Mouse (Mus musculus) T-helper 2 cell (primary cell): ENCODE results near the gene Rhof.
"Not testable (repeated sequence)": the region's sequence is repeated elsewhere in the genome, so short reads cannot be mapped to it uniquely, and the experiment has no call there.

Experiments
- in situ Hi-C: fragments of 300-600 bp; cut with MboI, MseI; formaldehyde crosslinking; loops from one replicate; pipeline ENCODE4 v1.15.1; 2025; ENCODE audit warnings: high pct_unique_total_duplicates

The Rhof gene

DNA sequence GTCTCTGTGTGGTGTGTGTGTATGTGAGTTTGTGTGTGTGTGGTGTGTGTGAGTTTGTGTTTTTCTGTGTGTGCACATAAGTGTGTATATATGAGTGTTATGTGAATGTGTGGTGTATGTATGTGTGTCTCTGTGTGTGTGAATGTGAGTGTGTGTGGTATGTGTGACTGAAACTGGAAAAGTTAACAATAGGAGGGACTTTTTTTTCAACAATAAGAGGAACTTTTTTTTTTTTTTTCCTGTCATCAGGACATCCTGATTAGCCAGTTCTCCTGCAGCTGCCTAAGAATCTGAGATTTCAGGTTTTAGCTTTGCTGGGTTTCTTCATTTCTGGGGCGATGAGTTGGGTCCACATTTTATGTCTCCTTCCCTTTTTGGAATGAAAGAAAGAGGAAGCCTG lies 52.9 kb downstream of the Rhof start:
- in situ Hi-C loops, result loop anchor here (5.0 to 10.0 kb wide), 2 partner anchors 73 to 1095 kb away; no protein-coding TSS in a partner anchor

DNA sequence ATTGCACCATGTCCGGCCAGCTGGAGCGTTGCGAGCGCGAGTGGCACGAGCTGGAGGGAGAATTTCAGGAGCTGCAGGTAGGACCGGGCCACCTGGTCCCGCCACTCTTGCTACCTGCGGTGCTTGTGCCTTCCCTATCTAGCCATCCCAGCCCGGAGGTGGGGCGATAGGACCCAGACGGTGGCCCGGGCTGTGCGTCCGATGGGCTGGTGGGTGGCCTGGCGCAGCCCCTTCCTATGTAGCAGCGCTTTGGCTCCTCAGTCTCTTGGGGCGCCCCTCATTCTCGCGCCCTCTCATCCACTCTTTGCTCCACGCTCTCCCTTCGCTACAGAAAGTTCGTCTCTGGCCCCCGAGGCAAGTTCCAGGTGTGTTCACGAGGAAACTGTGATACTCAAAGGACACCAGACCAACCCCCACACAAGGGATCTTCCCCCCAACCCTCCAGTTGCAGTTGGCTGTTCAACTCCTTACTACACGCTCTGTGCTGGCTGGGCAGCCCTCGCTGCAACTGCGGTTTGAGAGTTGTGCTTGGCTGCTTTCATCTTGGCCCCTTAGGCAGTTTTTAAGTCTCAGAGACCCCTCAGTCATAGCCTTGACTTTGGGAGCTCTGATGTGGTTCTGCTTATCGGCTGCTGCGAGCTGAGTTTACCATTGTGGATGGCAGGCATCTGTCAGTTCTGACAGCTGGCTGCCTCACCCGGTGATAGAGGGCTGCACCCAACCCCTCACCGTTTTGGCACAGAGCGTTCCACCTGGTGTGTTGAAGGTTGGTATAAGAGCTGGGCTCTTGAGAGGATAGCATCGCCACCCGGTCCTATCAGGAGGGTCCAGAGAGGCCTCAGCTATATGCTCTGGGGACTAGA lies 55.8 kb downstream of the Rhof start:
- in situ Hi-C loops, result loop anchor here (5.0 to 10.0 kb wide), 2 partner anchors 76 to 1098 kb away; no protein-coding TSS in a partner anchor

DNA sequence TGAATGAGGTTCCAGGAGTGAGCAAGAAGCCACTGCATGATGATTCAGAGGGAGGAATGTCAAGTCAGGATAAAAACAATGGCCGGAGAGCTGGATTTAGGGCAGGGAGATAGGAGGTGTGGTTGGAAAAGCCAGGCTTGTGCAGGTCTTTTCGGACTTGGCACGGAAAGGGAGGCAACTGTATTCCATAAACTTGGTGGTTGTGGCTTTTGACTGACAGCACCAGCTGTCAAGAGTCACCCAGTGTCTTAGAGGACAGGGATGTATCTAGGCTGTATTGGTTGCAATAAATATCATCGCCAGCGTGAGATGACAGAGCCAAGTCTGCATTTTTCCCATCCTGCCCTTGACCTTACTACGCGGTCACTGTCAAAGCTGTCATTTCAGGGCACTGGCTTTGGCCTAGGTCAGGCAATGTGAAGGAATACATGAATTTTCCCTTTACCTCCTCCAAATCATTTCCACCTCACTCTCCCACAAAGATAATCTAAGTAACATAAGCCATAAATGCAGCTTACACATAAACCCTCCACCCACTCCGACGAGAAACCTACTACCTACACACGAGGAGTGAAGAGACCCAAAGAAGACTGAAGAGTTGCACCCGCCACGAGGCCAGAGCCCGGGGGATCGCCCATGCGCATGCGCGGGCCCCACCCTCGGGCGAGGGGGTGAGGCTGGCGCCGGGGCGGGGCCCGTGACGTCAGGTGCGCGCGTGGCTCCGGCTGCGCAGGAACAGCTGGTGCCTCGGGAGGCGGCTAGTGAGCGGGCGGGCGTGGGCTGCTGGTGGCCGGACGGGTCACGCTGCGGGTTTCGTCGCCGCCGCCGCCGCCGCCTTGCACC lies 56.7 kb downstream of the Rhof start:
- in situ Hi-C loops, result loop anchor here (5.0 to 10.0 kb wide), 2 partner anchors 77 to 1099 kb away; no protein-coding TSS in a partner anchor

DNA sequence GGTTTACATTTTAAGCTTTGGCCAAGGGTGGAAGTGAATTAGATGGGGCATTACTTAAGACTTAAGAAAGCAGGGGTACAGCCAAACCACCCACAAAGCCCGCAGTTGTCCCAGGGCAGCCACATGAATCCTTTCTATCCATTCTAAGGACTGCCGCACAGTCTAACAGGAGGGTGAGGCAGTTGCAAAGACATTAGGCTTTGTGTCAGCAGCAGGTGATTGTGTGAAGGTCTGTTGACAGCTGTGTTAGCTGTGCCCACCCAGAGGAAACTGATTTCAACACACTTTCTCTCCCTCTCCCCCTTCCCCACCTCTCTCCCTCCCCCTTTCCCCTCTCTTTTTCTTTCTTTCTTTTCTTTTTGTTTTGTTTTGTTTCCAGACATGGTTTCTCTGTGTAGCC lies 63.8 kb downstream of the Rhof start:
- in situ Hi-C loops, result loop anchor here (5.0 kb wide), 1 partner anchor 44 kb away; no protein-coding TSS in a partner anchor

DNA sequence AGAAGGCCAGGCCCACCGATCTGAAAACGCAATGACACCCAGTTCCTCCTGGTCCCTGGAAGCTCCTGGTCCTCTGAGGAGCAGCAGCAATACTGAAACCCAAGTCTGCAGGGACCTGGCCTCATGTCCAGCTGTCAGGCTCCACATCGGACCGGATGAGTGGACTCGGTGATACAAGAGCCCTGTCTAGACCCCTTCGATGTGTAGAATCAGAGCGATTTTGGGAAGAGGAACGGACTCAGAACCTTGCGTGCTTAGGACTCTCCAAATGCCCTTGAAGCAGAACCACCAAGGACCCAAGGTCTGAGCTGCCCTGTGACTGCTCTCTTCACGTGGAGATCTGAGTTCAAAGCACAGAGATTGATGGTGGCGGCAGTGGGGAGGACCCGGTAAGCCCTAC lies 64.4 kb downstream of the Rhof start, which contains the start of gene Tmem120b:
Gene Tmem120b (plus strand): TSS at position 301 of the 400 bp plus-strand sequence.
- in situ Hi-C loops, result loop anchor here (5.0 kb wide), 1 partner anchor 44 kb away; no protein-coding TSS in a partner anchor

DNA sequence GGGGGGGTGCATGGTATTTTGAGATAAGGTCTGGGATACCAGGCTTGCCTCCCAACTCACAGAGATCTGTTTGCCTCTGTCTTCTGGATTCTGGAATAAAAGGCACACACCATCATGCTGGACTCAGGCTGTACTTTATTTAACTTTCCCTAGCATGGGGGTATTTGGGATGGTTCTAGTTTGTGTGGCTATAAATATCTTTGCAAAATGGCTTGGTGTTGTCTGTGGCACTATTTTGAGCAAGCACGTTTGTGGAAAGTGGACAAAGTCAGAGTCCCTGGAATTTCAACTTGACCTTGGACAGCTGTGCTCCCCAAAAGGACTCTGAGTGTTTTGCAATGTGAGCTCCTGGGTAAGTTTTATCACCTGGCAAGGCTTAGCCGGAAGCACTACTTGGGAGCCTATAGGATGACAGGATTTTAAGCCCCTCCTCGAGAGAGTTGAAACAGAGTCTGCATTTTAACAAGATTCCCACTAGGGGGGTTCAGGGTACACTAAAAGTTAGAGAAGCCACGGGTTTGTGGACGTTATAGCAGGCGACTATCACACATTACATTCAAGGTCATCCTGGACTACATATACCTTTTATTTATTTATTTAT lies 65.0 kb downstream of the Rhof start:
- in situ Hi-C loops, result loop anchor here (5.0 kb wide), 1 partner anchor 45 kb away; no protein-coding TSS in a partner anchor

DNA sequence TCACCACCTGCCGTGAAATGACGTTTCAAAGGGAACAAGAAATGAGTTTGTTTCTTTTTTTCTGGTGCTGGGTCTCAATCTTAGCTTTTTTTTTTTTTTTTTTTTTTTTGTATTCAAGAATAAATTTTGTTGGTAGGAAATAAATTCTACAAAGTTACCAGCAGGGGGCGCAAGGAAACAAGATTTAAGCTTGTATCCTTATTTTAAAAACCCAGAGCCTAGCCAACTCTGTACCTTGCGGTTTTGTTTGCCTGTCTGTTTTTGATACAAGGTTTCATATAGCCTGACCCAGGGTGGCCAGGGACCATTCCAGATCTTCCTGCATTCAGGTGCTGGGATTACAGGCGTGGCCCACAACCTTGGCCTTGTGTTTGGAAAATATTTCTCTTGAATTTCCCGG lies 68.3 kb downstream of the Rhof start:
- in situ Hi-C loops, result no loop called here

DNA sequence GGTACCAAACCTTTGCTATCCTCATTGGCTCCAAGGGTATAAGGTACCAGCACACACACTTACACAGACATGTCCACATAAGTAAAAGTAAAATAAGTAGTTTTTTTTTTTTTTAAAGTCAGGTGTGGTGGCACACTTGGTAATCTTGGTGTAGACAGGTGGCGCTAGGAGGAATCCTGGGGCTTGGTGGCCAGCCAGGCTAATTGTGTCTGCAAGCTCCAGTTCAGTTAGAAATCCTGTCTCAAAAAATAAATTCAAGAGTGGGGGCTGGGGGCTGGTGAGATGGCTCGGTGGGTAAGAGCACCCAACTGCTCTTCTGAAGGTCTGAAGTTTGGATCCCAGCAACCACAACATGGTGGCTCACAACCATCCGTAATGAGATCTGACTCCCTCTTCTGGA lies 69.4 kb downstream of the Rhof start:
- in situ Hi-C loops, result no loop called here

DNA sequence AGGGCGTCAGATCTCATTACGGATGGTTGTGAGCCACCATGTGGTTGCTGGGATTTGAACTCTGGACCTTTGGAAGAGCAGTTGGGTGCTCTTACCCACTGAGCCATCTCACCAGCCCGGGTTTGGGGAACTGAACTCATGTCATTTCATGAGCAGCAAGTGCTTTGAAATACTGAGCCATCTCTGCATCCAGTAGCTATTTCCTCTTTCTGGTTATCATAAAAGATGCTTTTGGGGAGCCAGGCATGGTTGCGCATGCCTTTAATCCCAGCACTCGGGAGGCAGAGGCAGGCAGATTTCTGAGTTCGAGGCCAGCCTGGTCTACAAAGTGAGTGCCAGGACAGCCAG lies 71.1 kb downstream of the Rhof start:
- in situ Hi-C loops, result not testable (repeated sequence)

DNA sequence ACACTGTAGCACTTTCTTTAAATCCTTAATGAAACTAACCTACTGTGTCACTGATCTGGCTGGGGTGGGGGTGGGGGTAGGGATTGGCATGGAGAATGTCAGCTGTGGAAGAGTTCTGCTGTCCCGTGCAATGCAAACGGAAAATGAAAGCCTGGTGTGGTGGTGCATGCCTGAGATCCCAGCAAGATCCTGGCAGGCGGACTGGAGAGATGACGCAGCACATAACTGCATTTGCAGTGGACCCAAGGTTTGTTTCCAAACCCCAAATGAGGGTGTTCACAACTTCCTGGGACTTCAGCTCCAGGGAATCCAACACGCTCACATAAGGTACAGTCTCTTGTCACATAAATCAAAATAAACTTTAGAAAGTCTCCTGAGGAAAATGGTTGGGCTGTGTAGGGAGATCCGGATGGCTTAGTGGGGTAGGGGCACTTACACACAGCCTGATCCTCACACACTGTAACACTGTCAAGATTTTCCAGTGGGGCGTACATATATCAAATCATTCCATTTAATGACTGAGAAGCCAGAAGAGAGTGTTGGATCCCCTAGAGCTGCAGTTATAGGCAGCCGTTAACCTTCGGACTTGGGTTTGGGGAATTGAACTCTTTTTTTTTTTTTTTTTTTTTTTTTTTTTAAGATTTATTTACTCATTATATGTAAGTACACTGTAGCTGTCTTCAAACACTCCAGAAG lies 71.6 kb downstream of the Rhof start:
- in situ Hi-C loops, result no loop called here

DNA sequence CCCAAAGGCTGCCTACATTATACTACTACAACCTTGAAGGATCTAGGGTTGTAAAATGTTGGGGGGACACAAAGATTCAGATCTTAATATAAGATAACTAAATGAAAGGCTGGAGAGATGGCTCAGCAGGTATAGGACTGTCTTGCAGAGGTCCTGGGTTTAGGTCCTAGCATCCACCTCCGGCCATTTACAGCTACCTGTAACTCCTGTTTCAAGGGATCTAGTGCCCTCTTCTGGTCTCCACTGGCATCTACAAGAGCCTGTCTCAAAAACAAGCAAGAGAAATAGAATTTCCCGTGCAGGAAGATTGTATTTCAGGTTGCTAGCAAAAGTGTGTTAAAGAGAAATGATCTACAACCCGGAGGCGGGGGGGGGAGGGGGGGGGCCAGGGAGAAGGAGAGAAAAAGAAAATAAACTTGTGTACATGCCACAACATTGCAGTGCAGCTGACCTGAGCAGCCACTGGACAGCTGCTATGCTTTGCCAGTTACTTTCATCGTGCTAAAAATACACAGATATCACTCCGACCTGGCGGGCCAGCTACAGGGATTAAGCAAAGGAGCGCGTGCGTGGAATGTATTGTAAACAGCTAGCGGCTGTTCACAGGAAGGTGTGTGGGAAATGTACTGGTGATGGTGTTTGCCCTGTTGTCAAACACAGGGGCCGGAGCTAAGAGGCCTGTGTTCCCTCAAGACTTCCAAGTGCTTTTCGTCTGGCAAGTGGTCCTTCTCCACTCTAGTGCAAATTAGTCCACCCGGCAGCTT lies 72.6 kb downstream of the Rhof start:
- in situ Hi-C loops, result no loop called here

DNA sequence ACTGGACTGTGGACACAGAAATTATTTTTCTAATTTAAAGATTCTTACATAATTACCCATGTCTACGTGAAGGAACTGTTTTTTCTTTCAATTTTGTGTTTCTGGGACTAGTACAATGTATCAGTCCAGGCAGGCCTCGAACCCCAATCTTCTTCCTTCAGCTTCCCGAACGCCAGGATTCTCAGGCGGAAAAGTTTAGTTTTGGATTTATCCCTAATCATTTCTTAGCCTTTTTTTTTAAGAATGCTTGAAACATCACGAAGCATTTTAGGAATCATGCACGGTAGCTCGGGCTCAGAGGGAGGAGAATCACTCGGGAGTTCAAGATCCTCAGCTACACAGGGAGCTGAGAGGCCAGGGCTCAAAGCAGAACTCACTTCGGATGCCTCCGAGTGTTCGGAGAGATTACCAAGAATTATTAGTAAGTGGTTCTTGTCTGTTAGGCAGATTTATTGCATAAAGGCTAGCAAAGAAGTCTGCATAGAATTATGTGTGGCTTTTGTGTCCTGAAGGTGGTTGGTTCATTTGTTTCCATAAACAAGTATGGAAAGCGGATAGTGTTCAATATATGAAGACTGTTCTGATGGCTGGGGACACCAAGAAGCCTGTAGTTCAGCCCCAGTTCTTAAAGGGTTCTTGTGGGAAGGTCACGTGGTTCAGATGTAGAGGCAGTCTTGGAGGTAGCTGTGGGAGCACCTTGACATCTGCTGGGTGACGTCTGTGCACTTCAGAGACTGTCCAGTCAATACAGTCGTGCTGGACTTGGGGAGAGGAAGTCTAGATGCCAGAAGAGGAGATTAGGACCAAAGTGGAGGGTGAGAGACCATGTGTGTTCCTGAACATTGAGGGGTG lies 74.0 kb downstream of the Rhof start:
- in situ Hi-C loops, result no loop called here

DNA sequence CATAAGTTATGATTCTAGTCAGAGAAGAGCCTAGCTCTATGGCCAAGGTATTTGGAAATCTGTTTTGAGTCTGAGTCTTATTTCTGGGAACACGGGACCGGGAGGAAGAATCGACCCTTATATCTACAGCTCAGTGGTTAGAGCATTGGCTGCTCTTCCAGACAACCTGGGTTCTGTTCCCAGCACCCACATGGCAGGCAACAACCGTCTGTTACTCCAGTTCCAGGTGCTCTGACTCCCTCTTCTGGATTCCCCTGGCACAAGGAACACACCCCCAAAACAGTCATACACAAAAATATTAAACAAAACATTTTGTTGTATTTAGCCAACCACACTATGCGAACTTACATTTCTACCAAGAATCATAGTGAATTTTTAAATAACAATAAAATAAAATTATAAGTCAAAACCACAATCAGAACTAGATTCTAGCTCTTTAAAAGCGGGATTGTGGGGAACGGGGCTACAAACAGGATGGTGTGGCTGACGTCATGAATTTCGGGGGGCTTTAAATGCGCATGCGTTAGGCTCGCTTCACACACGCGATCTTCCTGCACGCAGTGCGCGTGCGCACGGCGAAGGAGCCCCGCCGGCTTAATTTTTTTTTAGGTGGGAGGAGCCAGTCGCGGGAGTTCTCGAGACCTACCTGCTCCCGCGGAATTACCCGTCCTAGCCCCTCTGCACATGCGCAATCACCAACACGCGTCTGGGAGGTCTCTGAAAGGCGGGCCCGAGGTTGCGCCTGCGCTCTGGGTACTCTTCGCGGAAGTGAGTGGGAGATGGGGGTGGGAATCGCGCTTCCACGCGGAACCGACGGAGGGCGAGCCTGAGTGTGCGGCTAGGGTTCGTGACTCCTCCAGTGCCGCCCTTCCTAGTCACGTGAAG lies 74.9 kb downstream of the Rhof start:
- in situ Hi-C loops, result no loop called here
